Mouse (Mus musculus): ENCODE results near the gene Tet2. TPM values are rescaled to one million over a fixed set of nuclear protein-coding genes. Genes with fewer than 3 reads are reported as not detected.
"Not testable (repeated sequence)": the region's sequence is repeated elsewhere in the genome, so short reads cannot be mapped to it uniquely, and the experiment has no call there.

Tet2 gene
- polyA plus RNA-seq (2012; ENCODE audit: insufficient read depth, insufficient read length, low replicate concordance, missing spikeins) = not detected in 2 replicates

DNA sequence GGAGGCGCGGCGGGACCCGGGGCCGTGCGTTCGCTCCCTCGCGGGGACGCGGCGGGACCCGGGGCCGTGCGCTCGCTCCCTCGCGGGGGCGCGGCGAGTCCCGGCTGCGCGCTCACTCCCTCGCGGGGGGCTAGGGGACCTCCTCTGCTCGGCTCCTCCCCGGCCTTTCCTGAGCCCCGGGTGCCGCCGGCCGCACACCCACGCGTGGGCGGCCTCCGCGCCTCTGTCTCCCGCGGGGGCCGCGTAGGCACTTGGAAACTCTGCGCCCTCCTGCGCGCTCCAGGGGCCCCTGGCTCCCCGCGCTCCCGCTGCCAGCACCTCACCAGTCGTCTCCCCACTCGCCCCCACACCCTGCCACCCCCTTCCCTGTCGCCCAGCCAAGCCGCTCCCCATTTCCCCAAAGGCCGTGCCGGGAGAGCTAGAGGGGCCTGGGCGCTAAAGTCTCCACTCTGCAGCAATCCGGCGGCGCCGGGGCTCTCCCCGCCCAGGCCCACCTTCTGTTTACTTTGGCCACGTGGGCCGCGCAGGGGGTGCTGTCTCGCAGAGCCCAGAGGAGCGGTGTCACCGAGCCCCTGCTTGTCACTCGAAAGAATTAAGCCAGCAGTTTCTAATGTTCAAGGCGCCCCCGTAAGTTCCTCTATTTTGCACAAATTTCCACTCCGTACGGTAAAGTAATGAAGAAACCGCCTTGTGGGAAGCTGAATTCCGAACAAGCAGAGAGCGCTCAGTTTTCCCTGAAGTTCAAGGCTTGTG lies at the start of gene Tet2:
Gene Tet2, minus strand, starts transcription at position 589 of the 753 bp plus-strand sequence.
- 0 out of 2 replicates have a peak, but pooled peaks cover 2% of the 10 kb centered on the region for H3K4me1 ChIP-seq (ENCODE audit: control insufficient read depth, insufficient read depth, low read length)
- peak within 1 kb of the TSS; percentile 92 for H3K27ac ChIP-seq (ENCODE audit: insufficient read depth, low read depth, low read length)
- TF ChIP-seq CTCF (IDR thresholded peaks at IDR 0.05; ENCODE audit: insufficient read depth, low read depth, low read length) (no peak), POLR2A (IDR thresholded peaks at IDR 0.05; ENCODE audit: insufficient read depth, low read depth, low read length) (no peak)
- H3K4me3 ChIP-seq (ENCODE audit: insufficient read depth, low read depth, low read length) = peak within 1 kb of the TSS; percentile 60
- WGBS = under 1% methylated on average over 73 of the region's 73 CpGs

DNA sequence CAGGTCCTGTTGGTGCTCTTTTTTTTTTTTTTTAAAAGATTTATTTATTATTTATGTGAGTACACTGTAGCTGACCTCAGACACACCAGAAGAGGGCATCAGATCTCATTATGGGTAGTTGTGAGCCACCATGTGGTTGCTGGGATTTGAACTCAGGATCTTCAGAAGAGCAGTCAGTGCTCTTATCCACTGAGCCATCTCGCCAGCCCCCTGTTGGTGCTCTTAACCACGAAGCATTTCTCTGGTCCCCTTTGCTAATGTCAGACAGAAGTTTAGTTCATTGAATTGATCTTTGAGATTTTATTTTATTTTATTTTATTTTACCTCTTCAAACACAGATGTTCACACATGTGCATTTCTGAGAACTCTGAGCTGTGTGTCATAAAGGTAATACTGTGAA lies 48.1 kb upstream of the Tet2 start:
- 93% methylated on average over 2 of the region's 2 CpGs for WGBS
- not testable (repeated sequence) for H3K4me1 ChIP-seq (ENCODE audit: control insufficient read depth, insufficient read depth, low read length); H3K4me3 ChIP-seq (ENCODE audit: insufficient read depth, low read depth, low read length); H3K27ac ChIP-seq (ENCODE audit: insufficient read depth, low read depth, low read length)

DNA sequence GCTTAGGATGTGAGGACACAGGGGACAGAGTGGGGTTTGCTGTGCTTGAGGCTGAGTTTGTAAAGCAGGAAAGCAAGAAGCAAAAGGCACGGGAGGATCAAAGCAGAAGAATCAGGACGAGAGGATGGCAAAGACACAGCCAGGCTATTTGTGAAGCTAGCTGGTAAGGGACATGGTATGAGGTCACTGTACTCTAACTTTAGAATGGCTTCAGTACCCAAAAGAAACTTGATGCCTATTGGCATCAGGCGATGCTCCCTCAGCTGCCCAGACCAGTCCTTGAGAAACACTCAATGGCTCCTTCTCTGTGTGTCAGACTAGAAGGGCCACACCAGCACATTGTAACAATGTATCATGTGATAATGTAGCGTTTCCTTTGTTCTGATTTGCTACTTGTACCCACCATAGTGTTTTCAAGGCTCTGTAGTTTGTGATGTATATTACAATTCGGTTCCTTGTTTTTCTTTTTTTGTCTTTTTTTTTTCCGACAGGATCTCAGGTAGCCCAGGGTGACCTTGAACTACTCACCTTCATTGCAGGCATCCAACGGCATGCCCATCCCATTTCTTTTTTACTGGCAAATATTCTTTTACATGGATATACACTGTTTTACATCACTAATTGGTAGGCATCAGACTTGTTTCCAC lies 45.7 kb upstream of the Tet2 start:
- 93% methylated on average over 7 of the region's 7 CpGs for WGBS
- Histone ChIP-seq H3K4me3 (ENCODE audit: insufficient read depth, low read depth, low read length) (no peak overlapping the region), H3K27ac (ENCODE audit: insufficient read depth, low read depth, low read length) (no peak overlapping the region), H3K4me1 (ENCODE audit: control insufficient read depth, insufficient read depth, low read length) (peaks cover 10% of the 10 kb centered on the region)
- no peak for TF ChIP-seq CTCF (IDR thresholded peaks at IDR 0.05; ENCODE audit: insufficient read depth, low read depth, low read length)
- no peak for TF ChIP-seq POLR2A (IDR thresholded peaks at IDR 0.05; ENCODE audit: insufficient read depth, low read depth, low read length)

DNA sequence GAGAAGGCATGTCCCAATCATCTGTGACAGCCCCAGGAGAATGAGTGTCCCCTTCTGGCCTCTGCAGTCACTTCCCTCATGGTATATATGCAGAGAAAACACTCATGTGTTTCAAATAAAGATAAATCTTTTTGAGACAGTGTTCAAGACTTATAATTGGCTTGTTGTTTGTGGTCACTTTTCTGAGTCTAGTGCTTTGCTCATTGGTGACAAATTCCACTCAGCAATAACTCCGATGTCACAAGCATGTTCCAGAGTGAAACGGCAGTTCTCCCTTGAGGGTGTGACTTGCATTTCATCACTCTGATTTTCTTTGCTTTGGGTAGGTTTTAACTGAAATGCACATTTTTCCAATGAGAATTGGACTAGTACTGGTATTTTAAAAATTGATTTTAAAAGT lies 40.1 kb upstream of the Tet2 start:
- TF ChIP-seq CTCF (IDR thresholded peaks at IDR 0.05; ENCODE audit: insufficient read depth, low read depth, low read length) = no peak
- TF ChIP-seq POLR2A (IDR thresholded peaks at IDR 0.05; ENCODE audit: insufficient read depth, low read depth, low read length) = no peak
- no peak overlapping the region for H3K4me3 ChIP-seq (ENCODE audit: insufficient read depth, low read depth, low read length)
- no peak overlapping the region for H3K27ac ChIP-seq (ENCODE audit: insufficient read depth, low read depth, low read length)
- H3K4me1 ChIP-seq (ENCODE audit: control insufficient read depth, insufficient read depth, low read length) = peaks cover 10% of the 10 kb centered on the region
- WGBS = 91% methylated on average over 2 of the region's 2 CpGs

DNA sequence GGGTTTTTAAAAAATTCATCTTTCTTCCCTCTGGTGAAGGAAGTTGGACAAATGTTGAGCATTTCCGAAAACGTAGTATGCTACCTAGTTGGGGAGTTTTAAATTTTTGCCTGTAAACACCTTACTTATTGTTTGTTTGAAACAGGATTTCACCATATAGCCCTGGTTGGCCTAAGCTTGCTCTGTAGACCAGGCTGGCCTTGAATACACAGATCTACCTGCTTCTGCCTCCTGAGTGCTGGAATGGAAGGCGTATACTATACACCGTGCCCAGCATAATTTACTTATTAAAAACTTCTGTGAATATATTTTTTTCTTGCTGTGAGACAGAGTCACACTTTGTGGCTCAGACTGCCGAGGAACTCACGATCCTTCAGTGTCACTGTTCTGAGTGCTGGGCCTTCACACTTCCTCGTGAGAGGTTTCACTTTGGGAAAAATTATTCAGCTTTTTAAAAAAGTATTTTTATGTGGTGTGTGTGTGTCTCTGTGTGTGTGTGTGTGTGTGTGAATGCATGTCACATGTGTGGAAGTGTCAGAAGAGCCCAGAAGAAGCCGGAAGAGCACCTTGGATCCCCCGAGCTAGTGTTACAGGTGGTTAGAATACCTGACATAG lies 38.6 kb upstream of the Tet2 start:
- TF ChIP-seq POLR2A (IDR thresholded peaks at IDR 0.05; ENCODE audit: insufficient read depth, low read depth, low read length) (no peak), CTCF (IDR thresholded peaks at IDR 0.05; ENCODE audit: insufficient read depth, low read depth, low read length) (no peak)
- 92% methylated on average over 9 of the region's 9 CpGs for WGBS

DNA sequence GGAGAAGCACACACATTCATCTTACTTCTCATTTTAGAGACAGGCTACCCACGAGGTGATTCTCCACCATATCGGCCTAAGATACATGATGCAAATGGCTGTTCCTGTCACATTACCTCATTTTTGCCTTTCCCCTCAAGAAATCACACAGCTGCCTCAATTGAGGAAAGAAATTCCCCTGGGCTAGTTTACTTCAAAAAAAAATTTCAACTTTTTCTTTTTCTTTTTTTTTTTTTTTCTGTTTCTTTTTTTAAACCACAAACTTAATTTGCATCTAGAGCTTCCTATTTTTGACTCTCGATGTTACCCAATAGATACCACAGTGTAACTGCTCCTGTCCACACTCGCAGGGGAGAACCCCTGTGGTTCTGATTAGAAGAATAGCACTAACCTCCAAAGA lies 38.0 kb upstream of the Tet2 start:
- no peak overlapping the region for H3K27ac ChIP-seq (ENCODE audit: insufficient read depth, low read depth, low read length)
- peaks cover 10% of the 10 kb centered on the region for H3K4me1 ChIP-seq (ENCODE audit: control insufficient read depth, insufficient read depth, low read length)
- no peak overlapping the region for H3K4me3 ChIP-seq (ENCODE audit: insufficient read depth, low read depth, low read length)
- WGBS = 81% methylated on average over 4 of the region's 4 CpGs
- TF ChIP-seq CTCF (IDR thresholded peaks at IDR 0.05; ENCODE audit: insufficient read depth, low read depth, low read length) = no peak

More for the DNA sequence above, 38.6 kb upstream of the Tet2 start:
- Histone ChIP-seq H3K4me1 (ENCODE audit: control insufficient read depth, insufficient read depth, low read length) (peaks cover 10% of the 10 kb centered on the region), H3K27ac (ENCODE audit: insufficient read depth, low read depth, low read length) (no peak overlapping the region), H3K4me3 (ENCODE audit: insufficient read depth, low read depth, low read length) (no peak overlapping the region)

DNA sequence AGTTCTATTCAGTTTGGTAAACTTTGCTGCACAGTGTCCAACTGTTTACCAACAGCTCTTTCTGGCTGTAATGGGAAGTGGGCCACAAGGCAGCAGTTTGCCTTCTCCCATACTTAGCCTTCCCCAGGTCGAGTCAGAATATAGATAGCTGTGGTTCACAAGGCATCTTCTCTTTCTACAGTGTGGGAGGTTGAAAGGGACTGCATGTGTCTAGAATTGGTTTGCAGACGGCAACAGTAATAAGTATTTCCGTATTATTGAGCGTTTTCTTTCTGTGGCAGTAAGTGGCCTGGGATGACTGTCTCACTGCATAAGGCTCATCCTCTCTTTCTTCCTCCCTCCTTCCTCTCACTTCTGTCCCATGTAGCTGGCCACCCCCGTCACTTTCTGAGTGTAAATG lies 37.2 kb upstream of the Tet2 start:
- Histone ChIP-seq H3K4me1 (ENCODE audit: control insufficient read depth, insufficient read depth, low read length) (peaks cover 5% of the 10 kb centered on the region), H3K4me3 (ENCODE audit: insufficient read depth, low read depth, low read length) (no peak overlapping the region), H3K27ac (ENCODE audit: insufficient read depth, low read depth, low read length) (no peak overlapping the region)
- 78% methylated on average over 5 of the region's 5 CpGs for WGBS
- TF ChIP-seq POLR2A (IDR thresholded peaks at IDR 0.05; ENCODE audit: insufficient read depth, low read depth, low read length) = no peak
- TF ChIP-seq CTCF (IDR thresholded peaks at IDR 0.05; ENCODE audit: insufficient read depth, low read depth, low read length) = no peak

DNA sequence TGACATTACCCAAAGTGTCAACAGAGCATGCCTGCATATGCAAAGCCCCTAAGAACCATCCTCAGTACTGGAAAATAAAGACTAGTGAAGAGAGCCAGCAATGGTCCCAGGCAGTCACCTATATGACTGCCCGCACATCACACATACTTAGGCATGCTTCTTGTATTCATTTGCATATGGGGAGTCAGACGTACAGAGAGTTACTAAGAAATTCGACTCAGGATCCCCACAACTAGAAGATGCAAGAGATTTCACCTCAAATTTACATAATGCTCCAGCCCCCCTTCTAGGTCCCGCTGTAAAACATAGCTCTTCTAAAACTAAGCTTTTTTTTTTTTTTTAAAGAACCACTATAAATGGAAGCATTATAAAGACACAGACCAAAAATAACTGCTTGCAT lies 36.6 kb upstream of the Tet2 start:
- H3K27ac ChIP-seq (ENCODE audit: insufficient read depth, low read depth, low read length) = no peak overlapping the region
- 82% methylated on average over 4 of the region's 4 CpGs for WGBS
- H3K4me1 ChIP-seq (ENCODE audit: control insufficient read depth, insufficient read depth, low read length) = no peaks in the 10 kb centered on the region
- H3K4me3 ChIP-seq (ENCODE audit: insufficient read depth, low read depth, low read length) = no peak overlapping the region
- TF ChIP-seq CTCF (IDR thresholded peaks at IDR 0.05; ENCODE audit: insufficient read depth, low read depth, low read length) (no peak), POLR2A (IDR thresholded peaks at IDR 0.05; ENCODE audit: insufficient read depth, low read depth, low read length) (no peak)

DNA sequence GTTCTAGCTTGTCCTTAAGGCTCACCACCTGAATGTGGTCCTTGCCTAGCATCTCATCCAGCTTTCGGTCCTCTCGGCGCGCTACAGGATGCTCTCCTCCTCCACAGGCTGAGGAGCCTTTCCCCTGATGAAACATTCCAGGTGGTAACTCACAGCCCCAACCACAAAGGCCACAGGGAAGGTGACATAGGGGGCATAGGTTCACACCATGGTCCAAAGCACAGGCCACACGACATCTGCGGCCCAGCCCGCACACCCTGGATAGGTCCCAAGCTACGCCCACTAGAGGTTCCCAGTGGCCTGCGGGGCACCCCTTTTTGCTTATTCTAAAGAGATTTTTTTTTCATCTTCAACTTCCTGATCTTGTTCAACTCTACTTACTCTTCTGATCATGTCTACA lies 34.7 kb upstream of the Tet2 start:
- WGBS = 96% methylated on average over 9 of the region's 9 CpGs

More for the DNA sequence above, 34.7 kb upstream of the Tet2 start:
- Histone ChIP-seq H3K4me1 (ENCODE audit: control insufficient read depth, insufficient read depth, low read length) (no peaks in the 10 kb centered on the region), H3K4me3 (ENCODE audit: insufficient read depth, low read depth, low read length) (no peak overlapping the region), H3K27ac (ENCODE audit: insufficient read depth, low read depth, low read length) (no peak overlapping the region)
- TF ChIP-seq POLR2A (IDR thresholded peaks at IDR 0.05; ENCODE audit: insufficient read depth, low read depth, low read length) (no peak), CTCF (IDR thresholded peaks at IDR 0.05; ENCODE audit: insufficient read depth, low read depth, low read length) (no peak)
